Mouse (Mus musculus): ENCODE data around the gene Rbp4.

GRCm38 (mm10) chr19:38085841-38086240 is 39.2 kb downstream of the Rbp4 start:
- TF ChIP-seq EP300 (IDR thresholded peaks at IDR 0.05; ENCODE audit: low read depth) (no peak), CTCF (IDR thresholded peaks at IDR 0.05; ENCODE audit: low read depth) (no peak)

Measured in liver, postnatal 0 days (tissue).